Comparison of ENCODE assay signal across 13 mouse cellular contexts in the genomic region with DNA sequence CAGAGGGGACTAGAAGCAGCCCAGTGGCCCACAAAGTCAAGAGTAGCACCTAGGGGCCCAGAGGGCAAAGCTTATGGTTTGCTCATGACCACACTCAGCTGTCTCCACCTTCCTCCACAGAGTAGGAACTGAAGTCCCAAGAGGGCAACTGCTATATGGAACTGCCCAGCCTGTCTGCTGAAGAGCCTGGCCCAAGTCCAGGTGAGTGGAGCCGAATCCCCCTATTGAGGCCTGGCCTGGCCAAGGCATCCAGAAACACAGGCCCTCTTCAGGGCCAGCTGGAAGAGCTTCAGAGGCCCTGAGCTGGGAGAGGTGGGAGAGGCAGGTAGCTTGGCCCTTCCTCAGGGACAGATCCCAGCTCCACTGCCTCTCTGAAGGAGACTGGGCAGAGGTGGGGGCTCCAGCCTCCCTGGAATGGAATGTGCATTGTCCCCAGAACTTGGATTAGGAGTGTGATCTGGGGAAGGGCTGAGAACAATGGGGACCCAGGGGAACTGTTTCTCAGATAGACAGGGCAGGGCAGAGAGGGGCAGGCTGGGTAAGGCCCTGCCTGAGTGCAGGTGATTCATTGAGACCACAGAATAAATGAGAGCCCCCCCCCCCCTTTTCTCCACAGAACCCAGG.
DNase-seq lines count a peak whose midpoint lies in the region; ATAC-seq lines count a peak whose summit lies in the region.
"Had no signal": no experiment of that assay in that cellular context is flagged by ENCODE, and none has a peak within 500 bp of the region (broad histone marks: within the 10 kb centered on the region; RNA-seq: fewer than 3 reads in every experiment).

No protein-coding gene starts in this region.

- 90% methylated on average over 1 of the region's 1 CpGs for WGBS in hindbrain, embryonic 10.5 days
- 64% methylated on average over 1 of the region's 1 CpGs for WGBS in hindbrain, embryonic 16.5 days
- WGBS in midbrain, embryonic 13.5 days: 93% methylated on average over 1 of the region's 1 CpGs
- WGBS in midbrain, embryonic 11.5 days: 75% methylated on average over 1 of the region's 1 CpGs
- WGBS in limb, embryonic 15.5 days: 21% methylated on average over 1 of the region's 1 CpGs

- H3K27ac ChIP-seq in hindbrain, embryonic 10.5 days: peak overlapping the region; percentile 46; the same call in 1 of the 2 replicates
- H3K27ac ChIP-seq in hindbrain, embryonic 16.5 days (ENCODE audit: low read depth, low read length): no peak overlapping the region
- no peak overlapping the region for H3K27ac ChIP-seq in midbrain, embryonic 13.5 days
- H3K27ac ChIP-seq in midbrain, embryonic 11.5 days (ENCODE audit: low read depth, low read length): no peak overlapping the region
- H3K27ac ChIP-seq in limb, embryonic 15.5 days: peak overlapping the region; percentile 65; the same call in 1 of the 2 replicates

- H3K9ac ChIP-seq in hindbrain, embryonic 16.5 days (ENCODE audit: low read depth, low read length): no peak overlapping the region
- H3K9ac ChIP-seq in midbrain, embryonic 13.5 days (replicated peaks): no peak overlapping the region
- no peak overlapping the region for H3K9ac ChIP-seq in midbrain, embryonic 11.5 days (ENCODE audit: low read length)
- no peak overlapping the region for H3K9ac ChIP-seq in limb, embryonic 15.5 days

- no peak overlapping the region for H3K4me2 ChIP-seq in hindbrain, embryonic 16.5 days (ENCODE audit: low read length)
- H3K4me2 ChIP-seq in midbrain, embryonic 13.5 days (replicated peaks): no peak overlapping the region
- H3K4me2 ChIP-seq in midbrain, embryonic 11.5 days: no peak overlapping the region
- H3K4me2 ChIP-seq in limb, embryonic 15.5 days: no peak overlapping the region

- peak; percentile 54 to 58 for DNase-seq in cerebellum, postnatal 10 days
- DNase-seq in cerebellum, postnatal 25 days: no peak
- no peak for DNase-seq in hindbrain, embryonic 10.5 days (ENCODE audit: low spot score)
- DNase-seq in midbrain, embryonic 11.5 days (ENCODE audit: low spot score, missing footprints): no peak
- no peak for DNase-seq in yolk sac, embryonic 10.5 days (ENCODE audit: low spot score)
- DNase-seq: cerebellum, adult 8-10 months; kidney, adult 8-10 months; spleen, adult 18-20 months; thymus, adult 18-20 months had no signal

- H3K27me3 ChIP-seq in hindbrain, embryonic 10.5 days (ENCODE audit: insufficient read depth, poor library complexity, severe bottlenecking): peaks cover 14% of the 10 kb centered on the region
- H3K27me3 ChIP-seq in hindbrain, embryonic 16.5 days (replicated peaks; ENCODE audit: control insufficient read depth, insufficient read depth, low read length): no peaks in the 10 kb centered on the region
- no peaks in the 10 kb centered on the region for H3K27me3 ChIP-seq in midbrain, embryonic 13.5 days
- H3K27me3 ChIP-seq in midbrain, embryonic 11.5 days (ENCODE audit: control insufficient read depth, insufficient read depth, low read length): no peaks in the 10 kb centered on the region
- no peaks in the 10 kb centered on the region for H3K27me3 ChIP-seq in limb, embryonic 15.5 days

- no peaks in the 10 kb centered on the region for H3K9me3 ChIP-seq in hindbrain, embryonic 10.5 days
- no peaks in the 10 kb centered on the region for H3K9me3 ChIP-seq in hindbrain, embryonic 16.5 days (ENCODE audit: control insufficient read depth, low read length)
- no peaks in the 10 kb centered on the region for H3K9me3 ChIP-seq in midbrain, embryonic 13.5 days
- H3K9me3 ChIP-seq in midbrain, embryonic 11.5 days (ENCODE audit: control insufficient read depth, low read length): no peaks in the 10 kb centered on the region
- no peaks in the 10 kb centered on the region for H3K9me3 ChIP-seq in limb, embryonic 15.5 days

- H3K4me3 ChIP-seq in hindbrain, embryonic 10.5 days: no peak overlapping the region
- no peak overlapping the region for H3K4me3 ChIP-seq in hindbrain, embryonic 16.5 days (ENCODE audit: low read length)
- H3K4me3 ChIP-seq in midbrain, embryonic 13.5 days (replicated peaks): no peak overlapping the region
- no peak overlapping the region for H3K4me3 ChIP-seq in midbrain, embryonic 11.5 days (ENCODE audit: low read depth, low read length)
- no peak overlapping the region for H3K4me3 ChIP-seq in limb, embryonic 15.5 days
- H3K4me3 ChIP-seq: myocyte had no signal

- H3K4me1 ChIP-seq in hindbrain, embryonic 10.5 days (replicated peaks): peaks cover 21% of the 10 kb centered on the region
- 0 out of 2 replicates have a peak, but pooled peaks cover 2% of the 10 kb centered on the region for H3K4me1 ChIP-seq in hindbrain, embryonic 16.5 days (ENCODE audit: control insufficient read depth, insufficient read depth, low read depth, low read length)
- H3K4me1 ChIP-seq in midbrain, embryonic 13.5 days (replicated peaks): peaks cover 15% of the 10 kb centered on the region; the same call in 1 of the 2 replicates
- no peaks in the 10 kb centered on the region; the same call in 1 of the 2 replicates for H3K4me1 ChIP-seq in midbrain, embryonic 11.5 days (ENCODE audit: control insufficient read depth, insufficient read depth, low read length)
- H3K4me1 ChIP-seq in limb, embryonic 15.5 days: peaks cover 33% of the 10 kb centered on the region

- H3K36me3 ChIP-seq in hindbrain, embryonic 10.5 days: no peaks in the 10 kb centered on the region
- no peaks in the 10 kb centered on the region for H3K36me3 ChIP-seq in hindbrain, embryonic 16.5 days (ENCODE audit: control insufficient read depth, insufficient read depth, low read length)
- no peaks in the 10 kb centered on the region for H3K36me3 ChIP-seq in midbrain, embryonic 13.5 days
- no peaks in the 10 kb centered on the region for H3K36me3 ChIP-seq in midbrain, embryonic 11.5 days (ENCODE audit: control insufficient read depth, insufficient read depth, low read length)
- no peaks in the 10 kb centered on the region for H3K36me3 ChIP-seq in limb, embryonic 15.5 days

- no peak for ATAC-seq in hindbrain, embryonic 16.5 days
- ATAC-seq in midbrain, embryonic 13.5 days: 0 out of 2 replicates have a peak, but pooled peaks have one; percentile 27
- ATAC-seq in midbrain, embryonic 11.5 days (ENCODE audit: low FRiP score): no peak
- peak; percentile 30; the same call in 1 of the 2 replicates for ATAC-seq in limb, embryonic 15.5 days (ENCODE audit: insufficient number of reproducible peaks, low FRiP score, low TSS enrichment, low read depth)

Comparison
In these comparisons a context has a peak if more than half of its experiments do, and no peak if none do; other contexts are left out.
1. DNase-seq: peak in cerebellum, postnatal 10 days (2 of 2); none in cerebellum, postnatal 25 days (0 of 2), hindbrain, embryonic 10.5 days (single experiment), midbrain, embryonic 11.5 days (single experiment) and yolk sac, embryonic 10.5 days (single experiment).
2. H3K27ac ChIP-seq: peak in hindbrain, embryonic 10.5 days (single experiment) and limb, embryonic 15.5 days (single experiment); none in hindbrain, embryonic 16.5 days (single experiment), midbrain, embryonic 13.5 days (single experiment) and midbrain, embryonic 11.5 days (single experiment).
3. ATAC-seq: peak in midbrain, embryonic 13.5 days (single experiment) and limb, embryonic 15.5 days (single experiment); none in hindbrain, embryonic 16.5 days (single experiment) and midbrain, embryonic 11.5 days (single experiment).